Mouse (Mus musculus) Patski (cell line): Measurements from ENCODE around the gene Trabd2b. TPM values are rescaled to one million over a fixed set of nuclear protein-coding genes. Genes with fewer than 3 reads are reported as not detected.

Experiments
- ATAC-seq: fragments of 100-300 bp; one replicate; pipeline ENCODE4 v1.8.0; 2021
- CTCF ChIA-PET: fragments of 350-600 bp; sonication (Branson Sonifier 250); formaldehyde crosslinking; loops from one replicate; lab custom pipeline; 2022; ENCODE audit warnings: inconsistent platforms; lab: Charles Lee
- POLR2A ChIA-PET: fragments of 350-600 bp; sonication (Branson Sonifier 250); formaldehyde crosslinking; loops from one replicate; lab custom pipeline; 2022; ENCODE audit warnings: antibody characterized with exemption, inconsistent platforms; lab: Charles Lee
- DNase-seq: peaks from one replicate; pipeline ENCODE4 v3.0.0-alpha.2; 2011; ENCODE audit warnings: low read depth, low spot score
- H3K27me3 ChIP-seq: fragments of 371-371 bp; one replicate; pipeline ENCODE4 v1.5.1; 2021
- CTCF ChIP-seq: fragments of 100-300 bp; IDR thresholded peaks from one replicate; pipeline ENCODE4 v1.5.1; 2021
- in situ Hi-C: fragments of 300-500 bp; cut with MboI; formaldehyde crosslinking; loops from 3 replicates; pipeline ENCODE4 v1.11.1; 2018; ENCODE audit warnings: low pct_unique_long_range_greater_than_20kb, mixed read lengths
- polyA plus RNA-seq: library from polyadenylated mRNA; unstranded; gene quantifications from one replicate; pipeline ENCODE4 v1.2.3, GENCODE M21; 2021

The Trabd2b gene
- polyA plus RNA-seq = 0.63 TPM

GRCm38 (mm10) chr4:114406355-114407101 is at the start of gene Trabd2b:
Trabd2b (plus strand) TSS chr4:114406724.
- ChIA-PET CTCF (interaction anchor here (0.7 to 2.4 kb wide), 5 partner anchors 11 to 230 kb away, joined by 3 to 9 read pairs (median 4); no protein-coding TSS in a partner anchor), POLR2A (no interaction called here)
- no peaks in the 10 kb centered on the region for H3K27me3 ChIP-seq
- in situ Hi-C loops = loop anchor here (5.0 to 10.0 kb wide), 2 partner anchors 59 to 102 kb away; no protein-coding TSS in a partner anchor
- TF ChIP-seq CTCF = no peak
- ATAC-seq (no peak), DNase-seq (no peak)

GRCm38 (mm10) chr4:114357420-114357819 is 49.1 kb upstream of the Trabd2b start:
- ATAC-seq (no peak), DNase-seq (no peak)
- POLR2A ChIA-PET = no interaction called here
- no peaks in the 10 kb centered on the region for H3K27me3 ChIP-seq
- in situ Hi-C loops = loop anchor here (25.0 kb wide), 1 partner anchor 1045 kb away; no protein-coding TSS in a partner anchor
- CTCF ChIA-PET = interaction anchor here (1.8 kb wide), 1 partner anchor 10 kb away, joined by 6 read pairs; no protein-coding TSS in a partner anchor
- no peak for TF ChIP-seq CTCF

GRCm38 (mm10) chr4:114358874-114359273 is 47.6 kb upstream of the Trabd2b start:
- no peak for TF ChIP-seq CTCF
- ATAC-seq (no peak), DNase-seq (no peak)
- CTCF ChIA-PET = no interaction called here
- in situ Hi-C loops = loop anchor here (25.0 kb wide), 1 partner anchor 1047 kb away; no protein-coding TSS in a partner anchor
- peaks cover 5% of the 10 kb centered on the region for H3K27me3 ChIP-seq
- POLR2A ChIA-PET = no interaction called here

GRCm38 (mm10) chr4:114359818-114360217 is 46.7 kb upstream of the Trabd2b start:
- ATAC-seq = peak; percentile 62

GRCm38 (mm10) chr4:114361336-114361735 is 45.2 kb upstream of the Trabd2b start:
- CTCF ChIA-PET = interaction anchor here (1.3 to 1.7 kb wide), 2 partner anchors 27 to 137 kb away, joined by 3 to 5 read pairs; no protein-coding TSS in a partner anchor
- DNase-seq = no peak
- peaks cover 15% of the 10 kb centered on the region for H3K27me3 ChIP-seq
- no peak for ATAC-seq
- TF ChIP-seq CTCF = no peak
- in situ Hi-C loops = loop anchor here (25.0 kb wide), 1 partner anchor 1049 kb away; no protein-coding TSS in a partner anchor
- POLR2A ChIA-PET = no interaction called here

More at GRCm38 (mm10) chr4:114359818-114360217, 46.7 kb upstream of the Trabd2b start:
- DNase-seq = no peak
- TF ChIP-seq CTCF = no peak
- ChIA-PET CTCF (interaction anchor here (1.7 kb wide), 1 partner anchor 28 kb away, joined by 5 read pairs; no protein-coding TSS in a partner anchor), POLR2A (interaction anchor here (0.6 kb wide), 1 partner anchor 29 kb away, joined by 5 read pairs; no protein-coding TSS in a partner anchor)
- peaks cover 10% of the 10 kb centered on the region for H3K27me3 ChIP-seq
- in situ Hi-C loops = loop anchor here (25.0 kb wide), 1 partner anchor 1048 kb away; no protein-coding TSS in a partner anchor

- ChIA-PET CTCF (no interaction called here), POLR2A (interaction anchor here (0.7 kb wide), 1 partner anchor 11 kb away, joined by 3 read pairs; no protein-coding TSS in a partner anchor)
- peaks cover 16% of the 10 kb centered on the region for H3K27me3 ChIP-seq
- ATAC-seq (no peak), DNase-seq (no peak)
- no peak for TF ChIP-seq CTCF
- in situ Hi-C loops = loop anchor here (5.0 to 25.0 kb wide), 2 partner anchors 233 to 1053 kb away; no protein-coding TSS in a partner anchor
Observed at GRCm38 (mm10) chr4:114365000-114365399, 41.5 kb upstream of the Trabd2b start.

GRCm38 (mm10) chr4:114365595-114365994 is 40.9 kb upstream of the Trabd2b start:
- CTCF ChIA-PET = no interaction called here
- no peak for ATAC-seq
- TF ChIP-seq CTCF = no peak
- peaks cover 20% of the 10 kb centered on the region for H3K27me3 ChIP-seq
- POLR2A ChIA-PET = no interaction called here
- no peak for DNase-seq
- in situ Hi-C loops = loop anchor here (5.0 to 25.0 kb wide), 2 partner anchors 233 to 1053 kb away; no protein-coding TSS in a partner anchor

GRCm38 (mm10) chr4:114367005-114367404 is 39.5 kb upstream of the Trabd2b start:
- ATAC-seq = no peak
- in situ Hi-C loops = loop anchor here (5.0 to 25.0 kb wide), 2 partner anchors 235 to 1055 kb away; no protein-coding TSS in a partner anchor
- no peak for DNase-seq
- no peak for TF ChIP-seq CTCF
- H3K27me3 ChIP-seq = peaks cover 22% of the 10 kb centered on the region
- ChIA-PET CTCF (interaction anchor here (2.4 kb wide), 1 partner anchor 11 kb away, joined by 6 read pairs; no protein-coding TSS in a partner anchor), POLR2A (no interaction called here)

- peaks cover 24% of the 10 kb centered on the region for H3K27me3 ChIP-seq
- POLR2A ChIA-PET = no interaction called here
- CTCF ChIA-PET = interaction anchor here (0.9 to 2.4 kb wide), 3 partner anchors 11 to 17 kb away, joined by 3 to 6 read pairs (median 4); no protein-coding TSS in a partner anchor
- no peak for TF ChIP-seq CTCF
- ATAC-seq (peak; percentile 80), DNase-seq (peak; percentile 84)
- in situ Hi-C loops = loop anchor here (5.0 to 25.0 kb wide), 2 partner anchors 236 to 1056 kb away; no protein-coding TSS in a partner anchor
Observed at GRCm38 (mm10) chr4:114367840-114368239, 38.7 kb upstream of the Trabd2b start.

GRCm38 (mm10) chr4:114369591-114369990 is 36.9 kb upstream of the Trabd2b start:
- ChIA-PET CTCF (interaction anchor here (1.3 kb wide), 1 partner anchor 15 kb away, joined by 3 read pairs; no protein-coding TSS in a partner anchor), POLR2A (no interaction called here)
- TF ChIP-seq CTCF = no peak
- H3K27me3 ChIP-seq = peaks cover 19% of the 10 kb centered on the region
- ATAC-seq (no peak), DNase-seq (no peak)
- in situ Hi-C loops = loop anchor here (5.0 to 25.0 kb wide), 2 partner anchors 237 to 1057 kb away; no protein-coding TSS in a partner anchor
